Comparison of ENCODE assay signal across 16 mouse cellular contexts in genomic region chr13:95180208-95180607, GRCm38 (mm10).
"Had no signal": no experiment of that assay in that cellular context is flagged by ENCODE, and none has a peak within 500 bp of the region (broad histone marks: within the 10 kb centered on the region; RNA-seq: fewer than 3 reads in every experiment).

No protein-coding gene starts in this region.

- H3K9ac ChIP-seq: lung, embryonic 15.5 days; midbrain, embryonic 13.5 days; midbrain, embryonic 15.5 days; neural tube, embryonic 12.5 days; stomach, embryonic 15.5 days had no signal

- DNase-seq: lung, adult 2 months; lung, postnatal 14 days; lung, postnatal 36 days; right cerebral cortex, postnatal 14 days; thymus, adult 2 months; thymus, postnatal 25 days; thymus, postnatal 4 days had no signal

- H3K27me3 ChIP-seq: lung, embryonic 15.5 days; midbrain, embryonic 13.5 days; midbrain, embryonic 15.5 days; neural tube, embryonic 12.5 days; stomach, embryonic 15.5 days had no signal

- H3K4me3 ChIP-seq: lung, embryonic 15.5 days; megakaryocyte, embryonic 14.5 days; midbrain, embryonic 13.5 days; midbrain, embryonic 15.5 days; neural tube, embryonic 12.5 days; stomach, embryonic 15.5 days had no signal

- ATAC-seq: lung, postnatal 0 days; midbrain, embryonic 13.5 days; midbrain, embryonic 15.5 days had no signal

- H3K27ac ChIP-seq: lung, embryonic 15.5 days; macrophage; midbrain, embryonic 13.5 days; midbrain, embryonic 15.5 days; neural tube, embryonic 12.5 days; stomach, embryonic 15.5 days; stomach, postnatal 0 days had no signal

- H3K36me3 ChIP-seq: lung, embryonic 15.5 days; midbrain, embryonic 13.5 days; midbrain, embryonic 15.5 days; neural tube, embryonic 12.5 days; stomach, embryonic 15.5 days had no signal

- H3K4me1 ChIP-seq: lung, embryonic 15.5 days; megakaryocyte, embryonic 14.5 days; midbrain, embryonic 15.5 days; neural tube, embryonic 12.5 days; stomach, embryonic 15.5 days had no signal
